Mouse (Mus musculus) G1E (cell line): ENCODE measurements around the gene Naglu.

Experiments
- CTCF ChIP-seq: IDR thresholded peaks from 2 replicates; pipeline ENCODE4 v1.5.1; 2012; ENCODE audit warnings: low read depth, low read length, inconsistent platforms, mixed read lengths
- GATA1 ChIP-seq: IDR thresholded peaks from 2 replicates; pipeline ENCODE4 v1.6.1; 2012; ENCODE audit warnings: borderline replicate concordance, low read length, inconsistent platforms, mixed read lengths
- POLR2AphosphoS5 ChIP-seq: IDR thresholded peaks from 2 replicates; pipeline ENCODE4 v1.6.1; 2012; ENCODE audit warnings: low read depth, low read length, inconsistent platforms; ENCODE audit not compliant: insufficient replicate concordance

DNA sequence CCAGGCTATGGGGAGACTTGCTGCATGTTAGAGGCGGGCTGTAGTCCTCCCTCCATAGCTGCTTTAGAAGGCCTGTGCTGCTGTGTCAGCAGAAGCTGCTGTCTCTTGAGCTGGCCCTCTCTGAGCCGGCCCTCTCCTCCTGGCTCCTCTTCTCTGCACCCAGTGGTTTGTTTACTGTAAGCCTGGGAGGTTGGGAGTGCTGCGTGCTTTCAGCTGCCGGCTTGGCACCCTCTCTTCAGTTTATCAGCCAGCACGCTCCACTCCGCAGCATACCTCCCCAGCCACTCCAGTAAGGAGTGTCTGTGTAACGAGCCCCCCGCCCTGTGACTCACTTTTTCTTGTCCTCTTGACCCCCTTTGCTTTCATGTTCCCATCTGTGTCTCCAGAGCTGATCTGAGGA, 12.9 kb upstream of the Naglu start:
- TF ChIP-seq GATA1 (no peak), POLR2AphosphoS5 (no peak), CTCF (no peak)
